In genomic region chr12:117479680-117480079, GRCm38 (mm10) we compare ENCODE assay signal across 10 mouse cellular contexts. TPM values are rescaled to one million over a fixed set of nuclear protein-coding genes. Genes with fewer than 3 reads are reported as not detected.
DNase-seq lines count a peak whose midpoint lies in the region; ATAC-seq and TF ChIP-seq lines count a peak whose summit lies in the region.
"Had no signal": no experiment of that assay in that cellular context is flagged by ENCODE, and none has a peak within 500 bp of the region (broad histone marks: within the 10 kb centered on the region; RNA-seq: fewer than 3 reads in every experiment).

No protein-coding gene starts in this region.

- H3K4me1 ChIP-seq in kidney, embryonic 14.5 days (ENCODE audit: control insufficient read depth, insufficient read depth, low read length) = no peaks in the 10 kb centered on the region
- peaks cover 65% of the 10 kb centered on the region for H3K4me1 ChIP-seq in bone marrow macrophage, adult 2 months (ENCODE audit: control insufficient read depth, insufficient read depth, low read length)
- H3K4me1 ChIP-seq: embryonic facial prominence, embryonic 15.5 days; limb, embryonic 15.5 days had no signal

- H3K27me3 ChIP-seq in kidney, embryonic 14.5 days (ENCODE audit: control insufficient read depth, insufficient read depth, low read length) = no peaks in the 10 kb centered on the region
- H3K27me3 ChIP-seq: embryonic facial prominence, embryonic 15.5 days; limb, embryonic 15.5 days had no signal

- WGBS in kidney, embryonic 14.5 days = 70% methylated on average over 7 of the region's 7 CpGs

- H3K4me3 ChIP-seq in kidney, embryonic 14.5 days (ENCODE audit: low read length) = no peak overlapping the region
- H3K4me3 ChIP-seq in bone marrow macrophage, adult 2 months (ENCODE audit: insufficient read depth, low read length) = no peak overlapping the region
- H3K4me3 ChIP-seq: embryonic facial prominence, embryonic 15.5 days; limb, embryonic 15.5 days had no signal

- peak overlapping the region; percentile 30; the same call in 1 of the 2 replicates for H3K27ac ChIP-seq in kidney, embryonic 14.5 days (ENCODE audit: low read depth, low read length)
- H3K27ac ChIP-seq in bone marrow macrophage, adult 2 months (ENCODE audit: insufficient read depth, low read depth, low read length) = peak overlapping the region; percentile 93
- H3K27ac ChIP-seq: embryonic facial prominence, embryonic 15.5 days; limb, embryonic 15.5 days had no signal

- H3K9ac ChIP-seq in kidney, embryonic 14.5 days (ENCODE audit: low read depth, low read length) = no peak overlapping the region
- H3K9ac ChIP-seq: embryonic facial prominence, embryonic 15.5 days; limb, embryonic 15.5 days had no signal

- no peak for TF ChIP-seq POLR2A in bone marrow macrophage, adult 2 months (IDR thresholded peaks at IDR 0.05; ENCODE audit: borderline replicate concordance, low read depth, low read length)

- TF ChIP-seq CTCF in bone marrow macrophage, adult 2 months (IDR thresholded peaks at IDR 0.05; ENCODE audit: low read depth, low read length) = no peak

- ATAC-seq in kidney, embryonic 14.5 days (ENCODE audit: low FRiP score, low TSS enrichment) = no peak

- no peaks in the 10 kb centered on the region for H3K36me3 ChIP-seq in kidney, embryonic 14.5 days (ENCODE audit: control insufficient read depth, insufficient read depth, low read length)
- H3K36me3 ChIP-seq: embryonic facial prominence, embryonic 15.5 days; limb, embryonic 15.5 days had no signal

- peak; percentile 12 to 18 for DNase-seq in cerebellum, postnatal 25 days
- DNase-seq in cerebellum, adult 9-10 months = no peak
- DNase-seq in kidney, adult 18-20 months = no peak
- DNase-seq in kidney, postnatal 36 days = peak; percentile 4 to 41
- no peak for DNase-seq in right cerebral cortex, postnatal 4 days
- DNase-seq in spleen, postnatal 10 days (ENCODE audit: low spot score in 2 of 2) = no peak

- no peak overlapping the region for H3K4me2 ChIP-seq in kidney, embryonic 14.5 days (replicated peaks; ENCODE audit: low read depth, low read length)
- H3K4me2 ChIP-seq: embryonic facial prominence, embryonic 15.5 days; limb, embryonic 15.5 days had no signal

- H3K9me3 ChIP-seq in kidney, embryonic 14.5 days (ENCODE audit: control insufficient read depth, low read length) = no peaks in the 10 kb centered on the region
- H3K9me3 ChIP-seq: embryonic facial prominence, embryonic 15.5 days; limb, embryonic 15.5 days had no signal

RNA-seq across cellular contexts. Expression of gene Rapgef5, which starts 36.6 kb away (rescaled TPM):
- polyA plus RNA-seq in kidney, embryonic 14.5 days (2014; fragmentation: Nextera tagmentation; extraction: Ambion mirVana) = 8.8 and 17.9 TPM in 2 replicates
- 20.8 and 28.7 TPM in 2 replicates for polyA plus RNA-seq in bone marrow macrophage, adult 2 months (2012; ENCODE audit: insufficient read depth, insufficient read length, missing spikeins)

Comparison
In these comparisons a context has a peak if more than half of its experiments do, and no peak if none do; other contexts are left out.
1. DNase-seq: peak in cerebellum, postnatal 25 days (2 of 2) and kidney, postnatal 36 days (2 of 2); none in cerebellum, adult 9-10 months (single experiment), kidney, adult 18-20 months (single experiment), right cerebral cortex, postnatal 4 days (single experiment) and spleen, postnatal 10 days (0 of 2).